ENCODE assay signal across 8 mouse cellular contexts in genomic region chr13:60427755-60428385, GRCm38 (mm10).
DNase-seq lines count a peak whose midpoint lies in the region; ATAC-seq lines count a peak whose summit lies in the region.

No protein-coding gene starts in this region.

- 23% methylated on average over 12 of the region's 12 CpGs for WGBS in embryonic facial prominence, embryonic 14.5 days
- 34% methylated on average over 12 of the region's 12 CpGs for WGBS in midbrain, embryonic 11.5 days

- peaks cover 2% of the 10 kb centered on the region; the same call in 1 of the 2 replicates for H3K9me3 ChIP-seq in embryonic facial prominence, embryonic 14.5 days (ENCODE audit: control insufficient read depth, low read length)
- no peaks in the 10 kb centered on the region; the same call in 1 of the 2 replicates for H3K9me3 ChIP-seq in midbrain, embryonic 11.5 days (ENCODE audit: control insufficient read depth, low read length)

- H3K4me2 ChIP-seq in embryonic facial prominence, embryonic 14.5 days (ENCODE audit: low read depth, low read length) = peak overlapping the region; percentile 38
- H3K4me2 ChIP-seq in midbrain, embryonic 11.5 days = no peak overlapping the region

- H3K4me1 ChIP-seq in embryonic facial prominence, embryonic 14.5 days (ENCODE audit: control insufficient read depth, insufficient read depth, low read length) = peaks cover 32% of the 10 kb centered on the region
- H3K4me1 ChIP-seq in midbrain, embryonic 11.5 days (ENCODE audit: control insufficient read depth, insufficient read depth, low read length) = no peaks in the 10 kb centered on the region

- intact Hi-C loops in heart, postnatal 14 days (cut with DNase I) = no loop called here

- no peaks in the 10 kb centered on the region for H3K36me3 ChIP-seq in embryonic facial prominence, embryonic 14.5 days (ENCODE audit: control insufficient read depth, insufficient read depth, low read length)
- no peaks in the 10 kb centered on the region for H3K36me3 ChIP-seq in midbrain, embryonic 11.5 days (ENCODE audit: control insufficient read depth, insufficient read depth, low read length)

- peak; percentile 44 for DNase-seq in adrenal gland, postnatal 14 days
- no peak for DNase-seq in adrenal gland, postnatal 4 days (ENCODE audit: low spot score in 2 of 2)
- peak; percentile 67 for DNase-seq in embryonic facial prominence, embryonic 14.5 days (ENCODE audit: low spot score)
- DNase-seq in heart, postnatal 14 days = peak; percentile 25 to 45
- DNase-seq in midbrain, embryonic 11.5 days (ENCODE audit: low spot score, missing footprints) = peak; percentile 88
- no peak for DNase-seq in thymus, postnatal 10 days (ENCODE audit: low spot score in 2 of 2)
- DNase-seq in frontal cortex, postnatal 14 days (ENCODE audit: low spot score in 2 of 2) = no peak

- H3K27me3 ChIP-seq in embryonic facial prominence, embryonic 14.5 days (replicated peaks; ENCODE audit: control insufficient read depth, insufficient read depth, low read length) = no peaks in the 10 kb centered on the region
- no peaks in the 10 kb centered on the region for H3K27me3 ChIP-seq in midbrain, embryonic 11.5 days (ENCODE audit: control insufficient read depth, insufficient read depth, low read length)

- peak overlapping the region; percentile 58; the same call in 1 of the 2 replicates for H3K27ac ChIP-seq in embryonic facial prominence, embryonic 14.5 days (replicated peaks; ENCODE audit: low read depth, low read length)
- H3K27ac ChIP-seq in midbrain, embryonic 11.5 days (ENCODE audit: low read depth, low read length) = no peak overlapping the region

- H3K9ac ChIP-seq in embryonic facial prominence, embryonic 14.5 days (ENCODE audit: low read depth, low read length) = peak overlapping the region; percentile 34; the same call in 1 of the 2 replicates
- no peak overlapping the region for H3K9ac ChIP-seq in midbrain, embryonic 11.5 days (ENCODE audit: low read length)

- ATAC-seq in embryonic facial prominence, embryonic 14.5 days (ENCODE audit: low read depth) = no peak
- ATAC-seq in midbrain, embryonic 11.5 days (ENCODE audit: low FRiP score) = no peak
- no peak for ATAC-seq in megakaryocyte-erythroid progenitor cell, adult 5-6 weeks (replicated peaks; ENCODE audit: low FRiP score, low TSS enrichment, poor library complexity, severe bottlenecking)

- H3K4me3 ChIP-seq in embryonic facial prominence, embryonic 14.5 days (ENCODE audit: low read depth, low read length) = no peak overlapping the region
- H3K4me3 ChIP-seq in midbrain, embryonic 11.5 days (ENCODE audit: low read depth, low read length) = no peak overlapping the region

Comparison
In these comparisons a context has a peak if more than half of its experiments do, and no peak if none do; other contexts are left out.
1. DNase-seq: peak in adrenal gland, postnatal 14 days (single experiment), embryonic facial prominence, embryonic 14.5 days (single experiment), heart, postnatal 14 days (2 of 2) and midbrain, embryonic 11.5 days (single experiment); none in adrenal gland, postnatal 4 days (0 of 2), thymus, postnatal 10 days (0 of 2) and frontal cortex, postnatal 14 days (0 of 2).